Mouse (Mus musculus) adrenal gland, adult 2 months (tissue): ENCODE results near the gene Bhmt2. TPM values are rescaled to one million over a fixed set of nuclear protein-coding genes. Genes with fewer than 3 reads are reported as not detected.

Experiments used
- DNase-seq: peaks from one replicate; pipeline ENCODE4 v3.0.0; 2021
- long read RNA-seq: library from polyadenylated mRNA; stranded (forward); transcript quantifications from one replicate; pipeline ENCODE4 v2.0.0, GENCODE M21; 2021
- polyA plus RNA-seq: library from polyadenylated mRNA; depleted of rRNA; stranded (reverse); fragments of >200 nt; gene quantifications from 2 replicates; pipeline ENCODE4 v1.2.3, GENCODE M21; 2012; rRNA removed
- total RNA-seq, 2 experiments: library from RNA; stranded (reverse); gene quantifications; 2 replicates each; pipeline ENCODE4 v1.2.3; 2021

Gene Bhmt2
- under 1 TPM; 0.17 to 0.66 TPM for total RNA-seq
- polyA plus RNA-seq = 0.08 TPM in 1 of 2 replicates, not detected in the other
- long read RNA-seq = 0 reads

DNA sequence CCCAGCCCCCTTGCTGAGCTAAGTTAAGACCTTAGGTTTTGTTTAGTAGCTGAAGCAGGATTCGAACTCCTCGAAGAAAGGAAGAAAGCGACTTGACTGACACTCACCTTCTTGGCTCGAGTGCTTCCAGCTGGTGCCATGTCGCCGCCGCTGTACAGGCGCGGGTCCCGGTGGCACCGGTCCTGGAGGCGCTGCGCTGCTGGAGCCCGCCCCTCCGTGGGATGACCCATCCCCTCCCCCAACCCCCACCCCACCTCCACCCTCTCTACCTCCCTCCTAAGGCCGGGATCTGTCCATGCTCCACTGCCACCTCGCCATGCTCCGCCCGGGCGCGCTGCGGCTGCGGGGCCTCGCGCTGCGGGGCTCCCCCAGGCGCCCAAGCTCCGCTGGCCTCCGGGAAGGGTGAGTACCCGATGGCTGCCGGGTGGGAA, at the start of gene Bhmt2, which contains the start of gene Dmgdh:
Bhmt2 (minus strand) TSS at position 172 of the 431 bp plus-strand sequence.
Dmgdh (plus strand) TSS at position 303 of the 431 bp plus-strand sequence.
- no peak for DNase-seq

GRCm38 (mm10) chr13:93723455-93723854, 49.4 kb upstream of the Bhmt2 start:
- DNase-seq = no peak

GRCm38 (mm10) chr13:93721916-93722315, 47.8 kb upstream of the Bhmt2 start:
- DNase-seq = no peak

DNA sequence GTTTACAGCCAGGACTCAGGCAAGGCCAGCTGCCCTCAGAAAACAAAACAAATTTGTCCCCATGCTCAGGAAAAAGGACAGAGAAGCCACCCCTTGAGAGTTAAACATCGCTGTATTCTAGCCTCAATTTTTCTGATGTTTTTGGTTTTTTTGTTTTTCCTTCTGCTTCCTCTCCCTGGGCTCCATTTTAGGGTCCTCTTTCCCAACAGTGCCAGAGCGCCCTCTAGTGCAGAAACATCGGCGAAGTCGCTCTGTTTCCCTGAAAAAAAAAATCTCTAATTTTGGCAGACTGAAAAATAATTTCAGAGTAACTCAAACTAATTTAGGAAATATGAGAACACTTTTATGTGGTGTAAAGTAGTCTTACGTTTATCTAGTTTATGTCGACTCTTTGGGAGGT, 44.8 kb upstream of the Bhmt2 start:
- peak; percentile 58 for DNase-seq

GRCm38 (mm10) chr13:93717113-93717512, 43.0 kb upstream of the Bhmt2 start:
- DNase-seq = no peak

GRCm38 (mm10) chr13:93713826-93714225, 39.7 kb upstream of the Bhmt2 start:
- DNase-seq = no peak

GRCm38 (mm10) chr13:93712362-93712761, 38.3 kb upstream of the Bhmt2 start:
- no peak for DNase-seq

GRCm38 (mm10) chr13:93711226-93711625, 37.1 kb upstream of the Bhmt2 start:
- DNase-seq = no peak

DNA sequence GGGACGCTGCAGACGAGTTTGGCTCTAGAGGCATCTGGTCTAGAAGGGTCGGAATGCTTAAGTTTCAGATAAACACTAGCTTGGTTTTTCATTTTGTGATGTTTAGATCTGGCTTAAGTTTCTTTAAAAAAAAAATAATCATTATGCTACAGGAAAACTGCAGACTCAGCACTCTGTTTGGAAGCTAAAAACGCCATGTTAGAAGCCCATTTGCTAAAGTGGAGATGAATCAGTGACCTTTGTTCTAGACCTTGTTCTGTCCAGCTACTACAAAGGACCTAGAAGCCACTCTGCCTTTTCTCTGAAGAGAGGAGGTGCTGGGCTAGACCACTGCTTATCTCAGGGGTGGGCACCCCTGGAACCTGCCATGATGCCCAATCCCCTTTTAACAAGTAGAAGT, 36.2 kb upstream of the Bhmt2 start:
- DNase-seq = no peak

GRCm38 (mm10) chr13:93707271-93707670, 33.2 kb upstream of the Bhmt2 start:
- no peak for DNase-seq

DNA sequence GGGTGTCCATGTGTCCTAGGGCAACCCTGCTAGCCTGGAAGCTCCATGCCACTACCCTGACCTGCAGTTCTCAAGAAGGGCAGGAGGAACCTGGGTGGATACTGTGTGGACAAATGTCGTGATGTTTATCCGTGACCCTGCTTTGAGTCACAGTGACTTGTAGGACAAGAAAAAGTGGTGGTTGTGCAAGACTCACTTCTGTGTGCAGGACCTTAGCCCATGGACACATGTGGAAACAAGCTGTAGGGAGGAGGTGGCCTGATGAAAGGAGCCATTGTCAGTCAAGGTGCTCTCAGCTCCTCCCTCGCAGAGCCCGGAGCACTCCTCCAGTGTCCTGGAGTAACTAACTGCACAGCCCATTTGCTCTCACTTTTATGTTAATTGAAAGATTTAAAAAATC, 31.6 kb upstream of the Bhmt2 start:
- no peak for DNase-seq

DNA sequence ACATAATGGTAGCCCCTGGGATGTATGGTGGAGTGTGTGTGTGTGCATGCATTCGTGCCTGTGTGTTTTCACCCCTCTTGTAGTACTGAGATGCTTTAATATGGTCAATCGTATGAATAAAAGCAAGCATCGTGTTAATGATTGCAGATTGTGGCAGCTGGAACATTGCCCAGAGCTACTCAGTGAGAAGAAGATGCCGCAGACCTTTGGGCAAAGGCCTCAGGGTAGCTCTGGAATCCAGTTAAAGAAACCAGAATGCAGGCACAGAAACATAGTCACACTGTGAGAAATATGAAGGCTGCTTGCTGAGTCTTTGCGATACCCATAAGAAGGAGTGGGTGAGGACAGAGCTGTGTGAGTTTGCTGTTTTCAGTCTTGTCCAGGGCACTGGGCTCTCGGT, 24.8 kb upstream of the Bhmt2 start:
- DNase-seq = no peak

- DNase-seq = no peak
Measured at GRCm38 (mm10) chr13:93690821-93691220, 16.7 kb upstream of the Bhmt2 start.

GRCm38 (mm10) chr13:93689566-93689965, 15.5 kb upstream of the Bhmt2 start:
- no peak for DNase-seq

- DNase-seq = no peak
Measured at GRCm38 (mm10) chr13:93687321-93687720, 13.2 kb upstream of the Bhmt2 start.

DNA sequence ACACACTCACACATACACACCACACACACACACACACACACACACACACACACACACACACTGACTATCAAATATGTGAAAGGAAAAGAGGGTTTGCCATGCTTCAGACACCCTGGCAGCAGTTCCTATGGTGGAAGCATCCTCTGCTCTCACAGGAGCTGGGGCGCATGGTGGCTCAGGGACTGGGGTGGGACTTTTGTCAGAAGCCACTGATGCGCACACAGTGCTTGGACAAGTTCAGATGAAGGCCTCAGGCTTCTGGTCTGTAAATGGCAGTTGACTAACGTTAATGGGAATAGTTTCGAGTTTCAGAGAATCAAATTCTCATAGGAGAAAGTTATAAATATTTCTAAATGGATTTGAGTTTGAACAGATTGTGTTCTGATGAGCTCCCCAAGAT, 11.1 kb upstream of the Bhmt2 start:
- no peak for DNase-seq

GRCm38 (mm10) chr13:93683336-93683735, 9.2 kb upstream of the Bhmt2 start:
- DNase-seq = no peak

DNA sequence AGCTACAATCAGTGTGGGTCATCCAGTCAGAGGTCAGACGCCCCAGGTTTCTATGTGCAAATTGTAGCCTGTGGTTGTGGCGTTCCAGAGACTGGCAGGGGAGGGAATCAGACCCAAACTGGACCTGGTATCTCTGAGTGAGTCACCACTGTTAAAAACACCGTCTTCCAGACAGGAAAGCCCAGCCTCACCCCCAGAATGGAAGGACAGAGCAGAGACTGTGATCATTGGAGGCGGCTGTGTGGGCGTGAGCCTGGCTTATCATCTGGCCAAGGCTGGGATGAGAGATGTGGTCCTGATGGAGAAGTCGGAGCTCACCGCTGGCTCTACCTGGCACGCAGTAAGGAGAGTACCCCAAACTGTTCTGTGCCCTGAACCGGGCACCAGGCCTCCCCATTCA, 2.8 kb upstream of the Bhmt2 start:
- DNase-seq = no peak

DNA sequence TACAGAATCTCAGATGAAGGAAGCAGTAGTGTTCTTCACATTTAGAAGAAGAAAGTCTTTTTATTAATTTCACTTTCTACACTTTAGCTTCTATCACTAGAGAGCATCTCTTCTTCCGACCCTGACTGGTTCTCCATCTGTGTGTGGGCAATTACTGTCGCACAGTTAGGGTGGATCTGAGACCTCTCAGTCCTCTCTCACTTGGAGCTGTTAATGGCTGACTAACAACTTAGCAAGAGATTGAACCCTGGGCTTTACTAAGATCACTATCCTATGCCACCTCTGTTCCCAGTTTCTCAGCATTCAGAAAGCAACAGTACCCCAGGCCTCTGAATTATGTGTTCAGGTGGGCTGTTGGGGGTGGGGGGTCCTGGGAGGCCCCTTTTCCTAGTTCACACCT, 806 bp downstream of the Bhmt2 start:
- DNase-seq = no peak

DNA sequence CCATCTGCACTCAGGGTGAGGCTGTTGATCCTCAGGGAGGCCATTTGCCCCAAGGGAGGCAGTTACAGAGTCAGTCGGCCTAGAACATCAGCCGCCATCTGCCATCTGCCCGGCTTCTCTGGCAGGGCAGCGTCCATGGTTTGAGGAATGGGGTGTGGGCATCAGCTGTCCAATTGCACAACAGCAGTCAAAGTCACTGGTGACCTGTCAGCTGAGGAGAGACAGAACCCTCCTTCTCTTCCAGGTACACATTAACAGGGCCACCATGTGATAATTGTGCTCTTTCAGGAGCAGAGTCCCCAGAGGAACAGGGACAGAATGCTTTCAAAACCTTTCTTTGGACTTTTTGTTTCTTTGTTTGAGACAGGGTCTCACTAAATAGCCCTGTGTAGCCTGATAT, 1.7 kb downstream of the Bhmt2 start:
- no peak for DNase-seq

DNA sequence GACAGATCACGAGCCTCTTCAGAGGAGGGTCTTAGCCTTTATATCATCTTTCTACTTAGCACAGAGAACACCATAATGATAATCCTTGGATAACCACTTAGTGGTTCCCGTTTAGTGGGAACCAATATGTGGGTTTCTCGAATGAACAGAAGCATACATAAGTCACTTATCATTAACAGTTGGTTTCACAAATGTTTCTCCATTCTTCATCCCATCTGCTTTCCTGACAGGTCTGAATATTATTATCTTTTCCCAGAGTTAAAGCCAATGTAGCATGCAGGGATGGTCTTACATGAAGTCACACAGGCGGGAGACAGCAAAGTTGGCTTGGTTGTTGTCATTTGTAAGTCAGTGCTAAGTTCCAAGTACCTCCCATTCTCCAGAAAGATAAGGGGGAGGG, 6.5 kb downstream of the Bhmt2 start:
- DNase-seq = no peak

- DNase-seq = no peak
Measured at GRCm38 (mm10) chr13:93657941-93658340, 16.2 kb downstream of the Bhmt2 start.

DNA sequence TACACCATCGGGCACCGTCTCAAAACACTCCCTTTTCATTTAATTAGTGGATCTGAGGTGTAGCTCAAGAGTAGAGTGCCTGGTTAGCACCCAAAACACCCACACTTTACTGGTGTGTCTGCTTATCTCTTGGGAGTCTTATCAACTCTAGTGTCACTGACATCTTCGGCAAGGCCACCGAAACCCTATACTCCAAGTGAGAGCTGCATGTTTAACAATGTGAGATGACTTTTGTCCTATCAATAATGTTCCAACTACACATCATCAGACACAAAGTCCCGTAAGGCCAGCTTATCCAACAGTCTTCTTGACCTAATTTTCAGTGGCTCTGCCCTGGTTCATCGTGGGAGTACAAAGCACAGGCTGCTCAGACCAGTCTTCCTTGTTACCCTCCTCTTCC, 20.7 kb downstream of the Bhmt2 start:
- no peak for DNase-seq

GRCm38 (mm10) chr13:93648387-93649130, 25.5 kb downstream of the Bhmt2 start:
- peak; percentile 68 for DNase-seq
